Mouse (Mus musculus): ENCODE measurements around the gene Ccdc12.
A peak's percentile ranks its signal among the peaks of the same experiment; 100 is the strongest.
"Not testable (repeated sequence)": the region's sequence is repeated elsewhere in the genome, so short reads cannot be mapped to it uniquely, and the experiment has no call there.

The Ccdc12 gene

DNA sequence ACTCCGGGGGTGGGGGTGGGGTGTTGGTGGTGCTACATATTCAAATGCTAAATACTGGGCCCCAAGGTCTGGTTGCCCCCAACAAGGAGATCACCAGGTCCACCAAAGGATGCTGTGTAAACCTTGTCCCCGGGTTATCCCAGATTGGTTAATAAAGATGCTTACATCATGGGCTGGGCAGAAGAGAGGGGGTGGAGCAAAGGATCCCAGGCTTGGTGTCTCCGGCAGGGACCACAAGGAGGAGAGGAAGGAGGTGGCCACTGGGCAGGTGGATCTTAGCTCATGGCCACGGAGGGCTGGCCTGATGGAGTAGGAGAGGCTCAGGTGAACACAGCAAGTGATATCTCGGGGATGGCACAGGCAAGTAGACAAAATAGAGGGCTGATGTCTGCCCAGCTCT is 22.6 kb downstream of the Ccdc12 start:
- no peak for DNase-seq

DNA sequence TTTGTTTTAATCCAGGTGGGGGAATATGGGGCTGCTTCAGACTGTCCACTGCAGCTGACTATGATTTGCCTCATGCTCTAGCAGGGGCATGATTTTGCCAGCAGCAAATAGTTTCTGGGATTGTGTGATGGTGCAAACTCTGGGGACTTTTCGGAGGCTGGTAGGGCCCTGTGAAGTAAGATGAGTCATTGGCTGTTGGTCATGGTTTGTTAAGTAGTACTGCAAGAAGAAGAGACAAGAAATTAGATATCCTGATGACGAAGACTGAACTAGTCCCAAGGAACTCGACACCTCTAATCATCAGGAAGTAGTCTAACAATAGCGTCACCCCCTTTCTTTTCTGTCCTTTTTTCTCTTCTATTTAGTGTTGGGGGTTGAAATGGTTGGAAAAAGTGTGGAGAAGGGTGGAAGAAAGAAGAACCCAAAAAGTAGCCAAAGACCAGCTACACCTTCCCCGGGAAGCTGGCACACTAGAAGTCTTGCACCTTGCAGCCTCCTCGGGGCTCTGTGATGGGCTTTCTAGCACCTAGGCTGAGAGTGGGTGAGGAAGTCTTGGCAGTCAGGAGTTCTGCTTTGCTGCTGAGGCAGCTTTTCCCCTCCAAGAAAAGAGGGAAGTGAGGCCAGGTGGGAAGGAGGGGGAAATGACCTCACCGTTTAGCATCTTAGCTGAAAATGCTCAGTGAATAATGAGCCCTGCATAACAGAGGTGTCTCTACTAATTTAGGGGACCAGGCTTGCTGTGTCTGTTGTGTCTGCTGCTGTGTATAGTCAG is 24.6 kb downstream of the Ccdc12 start:
- DNase-seq: no peak

DNA sequence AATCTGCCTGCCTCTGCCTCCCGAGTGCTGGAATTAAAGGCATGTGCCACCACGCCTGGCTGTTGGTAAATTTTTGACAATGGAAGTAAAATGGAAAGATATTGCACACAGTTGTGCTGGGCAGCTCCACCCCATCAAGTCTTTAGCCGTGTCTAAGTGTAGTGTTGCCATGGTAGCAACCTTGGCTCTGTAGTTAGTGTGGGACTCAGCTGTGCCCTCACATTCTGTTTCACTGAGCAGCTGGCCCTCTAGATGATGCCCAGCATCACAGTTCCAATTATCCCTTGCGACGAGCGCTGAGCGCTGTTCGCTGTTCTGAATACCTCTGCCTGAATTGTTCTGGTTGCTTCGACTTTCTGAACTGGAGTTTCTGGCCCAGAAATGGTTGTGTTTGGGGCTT is 25.5 kb downstream of the Ccdc12 start:
- DNase-seq: no peak

DNA sequence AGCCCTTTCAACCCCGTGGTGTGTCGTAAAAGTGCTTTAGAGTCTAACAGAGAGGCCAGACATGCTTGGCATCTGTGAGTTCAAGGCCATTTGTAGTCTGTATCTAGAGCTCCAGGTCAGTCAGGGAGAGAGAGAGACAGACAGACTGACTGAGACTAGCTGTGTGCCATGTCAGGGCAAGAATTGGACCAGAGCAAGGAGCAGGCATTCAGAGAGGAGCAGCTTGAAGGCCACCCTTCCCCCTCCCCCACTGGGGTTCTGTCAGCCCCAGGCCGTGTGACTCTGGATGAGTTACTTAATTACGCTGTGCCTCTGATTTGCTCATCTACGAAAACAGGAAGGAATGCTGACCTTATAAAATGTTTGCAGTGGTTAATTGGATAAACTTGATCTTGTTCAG is 26.0 kb downstream of the Ccdc12 start:
- no peak for DNase-seq

DNA sequence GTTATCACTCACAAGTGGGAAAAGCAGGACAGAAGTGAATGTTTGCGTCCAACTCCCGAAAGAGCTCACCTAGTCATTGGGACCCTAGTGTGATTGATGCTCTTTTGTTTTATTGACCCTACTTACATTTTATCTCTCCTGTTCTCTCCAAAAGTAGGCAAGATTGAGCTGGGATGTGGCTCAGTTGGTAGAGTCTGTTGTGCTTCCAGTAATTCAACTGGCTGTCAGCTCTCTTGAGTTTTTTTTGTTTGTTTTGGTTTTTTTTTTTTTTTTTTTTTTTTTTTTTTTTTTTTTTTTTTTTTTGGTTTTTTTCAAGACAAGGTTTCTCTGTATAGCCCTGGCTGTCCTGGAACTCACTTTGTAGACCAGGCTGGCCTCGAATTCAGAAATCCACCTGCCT is 26.4 kb downstream of the Ccdc12 start:
- DNase-seq: not testable (repeated sequence)

DNA sequence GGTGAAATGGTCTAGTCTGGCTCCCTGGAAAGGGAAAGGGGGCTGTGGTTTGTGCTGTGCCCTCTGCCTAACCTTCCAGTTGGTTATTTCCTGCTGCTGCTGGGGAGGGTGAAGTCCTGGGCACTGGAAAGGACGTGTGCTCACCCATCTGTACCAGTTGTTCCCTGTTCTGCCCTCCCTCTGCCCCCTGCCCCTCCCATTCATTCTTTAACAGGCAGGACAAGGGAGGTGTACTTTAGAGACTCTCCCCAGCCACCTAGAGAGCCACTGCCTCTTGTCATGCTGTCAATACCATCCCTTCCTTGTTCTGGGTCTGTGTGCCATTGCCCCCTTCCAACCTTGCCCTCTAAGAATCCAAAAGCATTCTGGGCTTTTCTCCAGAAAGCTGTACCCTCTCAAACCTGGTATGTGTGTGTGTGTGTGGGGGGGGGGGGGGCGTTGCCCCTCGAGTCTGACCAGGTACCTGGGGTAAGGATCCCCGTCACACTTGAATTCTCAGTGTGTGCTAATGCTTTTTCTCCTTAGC is 27.3 kb downstream of the Ccdc12 start:
- no peak for DNase-seq

DNA sequence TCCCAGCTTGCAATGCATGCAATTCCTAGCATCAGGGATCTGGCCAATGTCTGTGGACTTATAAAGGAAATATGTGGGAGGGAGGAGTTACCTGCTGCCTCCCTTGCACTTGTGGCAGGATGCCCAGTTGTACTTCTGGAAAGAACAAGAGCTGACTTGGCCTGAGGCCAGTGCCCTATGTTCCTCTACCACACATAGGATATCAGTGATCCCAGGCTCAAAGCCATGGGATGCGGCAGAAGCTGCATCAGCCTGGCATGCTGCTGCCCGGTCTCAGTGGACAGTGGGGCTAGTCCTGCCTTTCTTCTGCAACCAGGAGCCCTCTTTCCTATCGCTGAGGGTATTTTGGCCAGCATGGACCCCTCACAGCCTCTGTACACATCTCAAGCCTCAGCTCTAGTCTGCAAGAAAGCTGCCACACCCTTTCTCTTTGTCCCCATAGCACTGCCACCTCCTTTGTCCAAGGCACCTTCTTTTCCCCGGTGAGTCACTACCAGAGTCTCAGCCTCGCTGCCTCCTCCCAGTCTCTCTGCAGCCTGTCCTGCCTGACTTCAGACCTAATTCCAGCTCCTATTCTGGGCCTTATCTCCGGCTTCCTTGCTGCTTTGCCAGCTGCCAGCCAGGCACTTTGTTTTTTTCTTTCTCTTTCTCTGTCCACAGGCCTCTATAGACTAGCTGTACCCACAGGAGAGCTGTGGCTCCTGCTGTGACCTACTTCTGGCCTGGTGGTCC is 28.0 kb downstream of the Ccdc12 start:
- no peak for DNase-seq

DNA sequence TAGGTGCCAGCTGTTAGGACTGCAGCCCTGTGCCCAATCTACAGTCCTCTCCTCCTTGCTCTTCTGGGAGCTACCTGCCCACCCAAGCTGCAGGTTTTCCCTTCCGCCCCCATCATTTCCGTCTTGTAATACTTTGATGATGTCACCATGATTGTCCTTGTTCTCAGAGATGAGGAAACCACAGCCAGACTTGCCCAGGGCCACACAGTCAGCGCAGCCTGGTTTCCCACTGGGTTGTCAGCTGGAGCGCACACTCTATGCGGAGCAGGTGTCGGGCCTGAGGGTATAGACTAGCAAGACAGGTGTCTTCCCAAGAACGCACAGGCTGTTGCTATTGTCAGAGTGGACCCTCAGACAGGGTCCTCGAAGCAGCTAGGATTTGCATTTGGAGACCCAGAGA is 28.9 kb downstream of the Ccdc12 start:
- DNase-seq: no peak

DNA sequence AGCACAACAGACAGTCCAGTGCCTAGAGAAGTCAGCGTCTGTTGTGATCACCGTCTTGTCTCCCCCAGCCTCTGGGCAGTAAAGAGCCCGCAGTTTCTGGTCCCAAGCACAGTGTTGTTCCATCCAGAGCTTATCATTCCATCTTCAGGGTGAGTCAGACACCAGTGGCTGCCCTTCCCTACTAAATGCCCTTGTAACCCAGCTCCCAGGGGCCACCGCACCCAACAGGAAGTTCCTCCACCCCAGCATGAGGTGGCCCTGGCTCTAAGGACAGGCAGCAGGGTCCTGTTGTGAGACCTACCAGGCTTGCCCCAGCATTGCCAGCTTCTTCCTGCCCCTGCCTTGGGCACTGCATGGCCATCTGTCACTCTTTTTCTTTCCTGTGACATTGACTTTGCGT is 29.3 kb downstream of the Ccdc12 start:
- DNase-seq: no peak

DNA sequence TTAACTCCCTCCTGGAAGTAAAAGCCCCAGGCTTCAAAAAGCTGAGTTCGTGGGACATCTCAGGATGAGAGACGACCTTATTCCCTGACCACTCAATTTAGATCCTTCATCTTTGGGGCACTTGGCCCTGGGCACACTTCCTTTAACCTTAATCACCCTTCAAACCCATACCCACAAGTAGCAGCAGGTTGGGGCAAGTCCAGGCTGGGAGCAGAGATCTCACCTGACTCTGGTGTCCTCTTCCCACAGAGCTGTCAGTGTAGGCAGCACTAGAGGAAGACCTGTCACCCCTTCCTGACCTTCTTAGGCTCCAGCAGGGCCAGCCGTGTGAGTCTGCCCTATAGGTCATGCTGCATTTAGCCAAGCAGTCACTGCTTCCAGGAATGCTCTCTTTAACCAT is 30.2 kb downstream of the Ccdc12 start:
- no peak for DNase-seq

DNA sequence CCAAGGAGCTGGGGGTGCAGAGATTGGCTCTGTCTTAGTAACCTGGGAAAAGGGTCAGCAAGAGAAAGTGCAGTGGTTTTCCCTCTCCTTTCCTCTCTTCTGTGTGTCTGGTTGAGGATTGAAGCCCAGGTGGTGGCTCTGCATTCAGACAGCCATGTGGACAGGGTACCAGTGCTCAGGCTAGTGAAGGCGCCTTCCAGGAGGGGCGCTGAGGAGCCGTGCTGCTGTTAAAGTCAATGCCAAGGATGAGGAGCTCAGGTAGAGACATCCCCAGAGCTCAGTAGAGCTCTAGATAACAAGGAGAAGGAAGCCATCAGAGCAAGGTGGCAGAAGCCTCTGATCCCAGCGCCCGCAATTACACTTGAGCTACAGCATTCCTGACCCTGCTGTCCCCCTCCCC is 30.8 kb downstream of the Ccdc12 start:
- DNase-seq: no peak

DNA sequence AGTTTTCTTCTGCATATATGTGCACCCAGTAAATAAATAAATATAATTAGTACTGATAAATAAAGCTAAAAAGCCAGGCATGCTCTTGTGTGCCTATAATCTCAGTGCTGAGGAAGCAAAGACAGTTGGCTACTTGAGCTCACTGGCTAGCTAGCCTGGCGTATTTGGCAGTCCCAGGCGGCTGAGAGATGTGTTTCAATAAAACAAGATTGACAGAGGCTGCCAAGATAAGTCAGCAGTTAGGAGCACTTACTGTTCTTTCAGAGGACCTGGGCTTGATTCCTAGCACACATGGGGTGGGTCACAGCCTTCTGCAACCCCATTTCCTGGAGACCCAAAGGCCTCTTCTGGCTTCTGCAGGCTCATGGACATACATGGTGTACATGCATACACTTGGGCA is 31.5 kb downstream of the Ccdc12 start:
- no peak for DNase-seq

DNA sequence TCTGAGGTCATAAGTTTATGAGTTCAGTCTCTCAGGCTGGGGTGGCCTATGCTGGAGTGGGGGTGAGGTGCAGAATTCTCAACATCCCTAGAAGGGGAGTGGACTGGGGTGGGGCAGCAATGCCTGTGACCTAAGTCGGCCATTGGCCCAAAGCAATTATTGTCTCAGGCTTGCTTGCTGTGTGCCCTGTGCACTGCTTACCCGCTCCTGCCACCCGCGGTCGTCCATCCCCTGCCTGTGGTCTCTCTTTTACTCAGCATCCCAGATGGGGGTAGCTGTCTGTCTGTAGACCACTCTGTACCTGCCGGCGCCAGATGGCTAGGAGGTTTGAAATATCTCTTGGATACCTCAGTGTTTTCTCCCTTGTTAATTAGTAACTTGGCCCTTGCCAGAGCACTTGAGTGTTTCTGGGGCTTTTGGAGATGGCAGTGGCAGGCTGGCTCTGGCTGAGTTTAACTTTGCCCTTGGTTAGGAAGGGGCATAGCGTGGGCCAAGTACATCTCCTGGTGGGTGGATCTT is 33.0 kb downstream of the Ccdc12 start:
- DNase-seq: no peak

DNA sequence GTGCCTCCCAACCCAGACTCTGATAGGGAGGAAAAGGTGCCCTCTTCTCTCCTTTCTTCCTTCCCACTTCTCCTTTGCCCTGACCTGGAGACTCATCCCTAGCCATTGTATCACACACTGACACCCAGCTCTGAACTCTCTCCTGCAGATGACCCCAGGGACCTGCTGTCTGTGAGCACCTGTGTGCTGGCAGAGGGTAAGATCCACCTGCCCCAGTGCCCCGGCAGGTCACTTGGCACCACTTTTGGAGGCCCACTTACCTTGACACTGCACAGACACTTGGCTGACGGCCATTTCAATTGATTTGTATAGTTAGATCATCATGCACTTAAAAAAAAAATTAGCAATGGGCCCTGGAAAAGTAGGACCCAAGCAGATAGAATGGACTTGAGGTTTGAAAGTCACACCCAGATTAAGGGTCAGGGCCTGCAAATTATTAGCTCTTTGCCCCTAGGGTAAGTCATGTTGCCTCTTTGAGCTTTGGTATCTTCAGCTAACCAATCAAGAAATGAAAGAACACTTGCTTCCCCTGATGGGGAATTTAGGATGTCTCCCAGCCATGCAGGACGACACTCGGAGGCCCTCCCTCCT is 39.0 kb downstream of the Ccdc12 start:
- DNase-seq: no peak

DNA sequence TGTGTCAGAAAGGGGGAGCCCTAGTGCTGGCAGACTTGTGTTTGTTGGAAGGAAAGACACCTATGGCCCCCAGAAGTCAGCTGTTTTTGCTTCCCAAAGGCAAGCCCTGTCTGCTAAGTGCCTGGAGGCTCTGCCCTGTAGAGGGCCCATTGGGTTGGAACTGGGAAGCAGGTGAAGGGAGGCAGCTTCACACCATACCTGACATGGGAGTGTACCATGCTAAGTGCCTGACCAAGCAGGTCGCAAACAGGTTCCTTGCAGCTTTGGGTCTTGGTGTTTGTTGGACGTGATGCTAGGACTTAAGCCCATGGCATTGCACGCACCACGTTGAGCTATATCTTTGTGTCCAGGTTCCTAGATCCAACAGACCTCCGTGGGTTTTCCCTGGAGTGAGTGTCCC is 40.1 kb downstream of the Ccdc12 start:
- no peak for DNase-seq

DNA sequence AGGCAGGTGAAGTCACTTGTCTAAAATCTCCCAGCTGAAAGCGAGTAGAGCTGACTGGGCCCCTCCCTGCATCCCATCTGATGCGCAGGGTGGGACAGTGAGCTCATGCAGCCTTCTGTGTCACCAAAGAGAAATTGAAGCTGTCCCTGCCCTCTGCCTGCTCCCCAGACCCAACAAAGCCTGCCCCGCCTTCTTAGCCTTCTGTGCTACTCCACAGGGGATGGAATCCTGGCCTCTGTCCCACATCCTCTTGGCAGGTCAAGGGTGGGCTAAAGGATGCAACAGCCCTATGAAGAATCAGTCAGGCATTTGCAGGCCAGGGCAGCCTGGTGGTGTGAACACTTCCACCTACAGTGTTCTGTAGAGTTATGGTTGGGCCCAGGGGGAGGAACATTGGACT is 41.2 kb downstream of the Ccdc12 start:
- DNase-seq: no peak

DNA sequence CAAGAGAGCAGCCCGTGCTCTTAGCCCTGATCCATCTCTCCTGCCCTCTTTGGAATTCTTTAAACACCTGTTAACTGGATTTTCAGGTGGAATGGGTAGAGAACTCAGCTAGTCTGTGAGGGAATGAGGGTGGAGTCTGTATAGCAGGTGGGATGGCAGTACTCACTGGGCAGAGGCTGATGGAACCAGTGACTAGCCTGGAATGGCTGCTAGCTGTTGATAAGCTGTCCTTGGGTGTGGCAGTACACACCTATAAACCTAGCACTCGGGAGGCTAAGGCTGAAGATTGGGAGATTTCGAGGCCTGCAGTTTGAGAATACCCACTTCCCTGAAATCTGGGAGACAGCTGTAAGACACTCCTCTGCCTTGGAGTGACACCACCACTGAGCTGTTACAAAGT is 43.3 kb downstream of the Ccdc12 start:
- no peak for DNase-seq

DNA sequence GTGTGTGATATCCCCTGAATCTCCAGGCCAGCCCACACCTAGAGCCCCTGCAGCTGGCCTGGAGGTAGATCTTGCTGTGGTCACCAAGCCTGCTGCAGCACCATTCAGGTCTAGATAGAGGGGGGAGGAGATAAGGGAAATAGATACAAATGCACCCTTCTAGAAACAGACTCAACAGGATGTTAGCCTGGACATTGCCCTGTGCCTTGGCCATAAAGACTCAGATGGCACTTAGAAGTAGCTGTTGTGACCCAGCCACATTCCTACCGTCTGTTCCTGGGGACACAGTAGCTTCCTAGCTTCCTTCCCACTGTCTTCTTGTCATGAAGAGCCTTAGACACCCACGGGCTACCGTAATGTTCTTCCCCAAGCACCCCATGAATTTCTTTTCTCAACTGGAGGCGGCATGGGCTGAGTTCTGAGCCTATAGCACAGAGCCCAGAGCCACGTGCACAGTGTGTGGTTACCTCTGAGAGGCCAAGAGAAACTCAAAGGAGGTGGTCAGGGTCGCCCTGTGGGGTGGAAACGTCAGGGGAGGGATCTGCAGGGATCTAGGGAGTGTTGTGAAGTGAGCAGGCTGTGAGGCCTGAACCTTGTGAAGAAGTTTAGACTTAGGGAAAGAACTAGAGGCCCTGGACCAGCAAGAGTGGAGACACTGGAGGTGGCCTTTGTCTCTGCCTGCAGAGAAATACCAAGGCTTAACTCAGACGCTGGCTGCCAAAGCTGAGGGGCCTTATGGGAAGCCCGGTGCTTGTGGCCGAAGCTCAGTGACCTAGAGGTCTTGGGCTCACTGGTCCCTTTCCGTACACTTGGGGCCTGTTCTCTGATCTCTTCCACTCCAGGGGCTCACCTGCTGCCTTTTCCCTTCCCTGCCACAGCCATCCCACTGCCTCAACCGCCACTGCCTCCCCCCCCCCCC is 45.1 kb downstream of the Ccdc12 start:
- no peak for DNase-seq

DNA sequence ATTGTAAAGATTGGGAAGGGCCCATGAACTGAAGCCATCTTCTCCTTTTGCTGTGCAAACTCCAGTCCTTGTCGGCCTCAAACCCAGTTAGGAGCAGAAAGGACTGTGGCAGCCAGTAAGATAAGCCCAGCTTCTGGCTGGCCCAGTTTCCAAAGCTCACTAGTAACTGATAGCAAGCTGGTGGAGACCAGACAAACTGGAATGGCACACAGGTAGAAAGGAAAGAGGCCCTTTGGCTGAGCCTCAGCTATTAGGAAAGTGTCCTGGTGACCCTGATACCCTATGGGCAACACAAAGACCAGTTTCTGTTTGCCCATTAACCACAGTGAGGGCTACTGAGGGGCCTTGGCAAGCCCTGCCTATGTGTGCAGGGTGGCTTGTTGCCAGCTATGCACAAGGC is 46.5 kb downstream of the Ccdc12 start:
- DNase-seq: no peak

DNA sequence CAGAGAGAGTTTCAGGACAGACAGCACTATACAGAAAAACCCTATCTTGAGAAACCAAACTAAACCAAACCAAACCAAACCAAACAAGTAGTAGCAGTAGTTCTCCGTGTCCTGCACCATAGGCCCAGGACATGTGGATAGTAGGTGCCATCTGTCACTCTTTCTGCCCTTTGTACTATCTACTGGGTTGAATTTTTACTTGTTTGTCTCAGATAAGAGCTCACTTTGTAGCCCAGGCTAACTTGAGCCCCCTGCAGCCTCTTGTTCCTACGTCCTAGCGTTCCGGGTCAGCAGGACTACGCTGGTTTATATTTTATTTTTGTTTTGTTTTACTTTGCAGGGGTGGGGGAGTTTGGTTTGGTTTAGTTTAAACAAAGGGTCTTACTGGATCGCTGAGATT is 47.6 kb downstream of the Ccdc12 start:
- no peak for DNase-seq

DNA sequence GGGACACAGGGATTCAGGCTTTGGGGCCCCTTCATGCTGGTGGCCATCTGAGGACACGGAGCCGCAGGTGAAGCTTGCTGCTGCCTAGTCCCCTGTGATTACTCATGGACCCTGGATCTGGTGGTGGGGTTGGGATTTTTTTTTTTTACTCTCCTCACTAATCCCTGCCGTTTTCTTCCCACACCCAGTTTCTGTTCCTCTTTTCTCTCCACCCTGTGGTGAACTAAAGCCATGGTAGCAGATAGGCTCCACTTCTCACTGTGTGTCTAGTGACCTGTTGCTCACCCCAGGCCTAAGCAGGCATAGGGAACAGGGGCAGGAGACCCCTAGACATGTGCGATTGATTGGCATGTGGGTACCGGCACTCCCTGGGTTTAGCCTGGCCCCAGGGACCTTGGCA is 50.5 kb downstream of the Ccdc12 start:
- DNase-seq: no peak

DNA sequence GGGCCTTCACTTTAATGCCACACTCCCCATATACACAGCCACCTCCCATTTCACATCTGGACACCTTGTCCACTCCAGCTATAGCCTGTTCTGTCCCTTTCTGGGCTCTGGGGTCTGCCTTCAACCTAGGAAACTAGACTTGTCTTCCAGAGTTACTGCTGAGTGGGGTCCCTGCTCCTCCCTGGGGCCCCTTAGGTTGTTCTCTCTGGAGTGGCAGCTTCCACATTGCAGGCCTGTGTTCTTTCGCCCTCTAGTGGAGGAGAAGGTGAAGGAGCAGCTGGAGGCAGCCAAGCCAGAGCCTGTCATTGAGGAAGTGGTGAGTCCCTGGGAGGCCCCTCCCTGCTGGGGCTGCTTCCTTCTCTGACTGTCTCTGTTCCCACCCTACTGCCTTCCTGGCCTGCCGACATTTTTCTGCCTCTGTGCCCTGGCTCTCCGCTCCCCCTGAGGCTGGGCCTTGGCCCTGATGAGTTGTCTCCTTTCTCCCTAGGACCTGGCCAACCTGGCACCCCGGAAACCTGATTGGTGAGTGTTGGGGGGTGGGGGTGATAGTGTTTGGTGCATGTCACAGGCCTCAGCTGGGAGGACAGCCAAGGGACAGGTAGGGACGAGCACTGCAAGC is 53.4 kb downstream of the Ccdc12 start:
- peak; percentile 72 to 77 for DNase-seq
